Mouse (Mus musculus) liver, embryonic 11.5 days (tissue): ENCODE results near the gene Armcx5. TPM values are rescaled to one million over a fixed set of nuclear protein-coding genes. Genes with fewer than 3 reads are reported as not detected.
"Not testable (repeated sequence)": the region's sequence is repeated elsewhere in the genome, so short reads cannot be mapped to it uniquely, and the experiment has no call there.

ENCODE experiments used
- ATAC-seq: fragments of 200-750 bp; cut with Nextera tagmentation; replicated peaks from 2 replicates; pipeline ENCODE4 v1.8.0; 2017; ENCODE audit warnings: moderate number of reproducible peaks, mild to moderate bottlenecking, moderate TSS enrichment, moderate library complexity; ENCODE audit not compliant: low FRiP score
- DNase-seq: peaks from one replicate; pipeline ENCODE4 v3.0.0-alpha.2; 2017; ENCODE audit warnings: low spot score
- H3K27ac ChIP-seq: fragments of 300-500 bp; sonication (generic); 2 replicates; pipeline ENCODE4 v1.5.1; 2014; ENCODE audit warnings: mild to moderate bottlenecking, low read depth, low read length, control low read depth
- H3K27me3 ChIP-seq: fragments of 300-500 bp; sonication (generic); replicated peaks from 2 replicates; pipeline ENCODE4 v1.6.1; 2014; ENCODE audit warnings: low read length, mixed read lengths; ENCODE audit not compliant: control insufficient read depth, insufficient read depth
- H3K36me3 ChIP-seq: fragments of 300-500 bp; sonication (generic); 2 replicates; pipeline ENCODE4 v1.6.1; 2014; ENCODE audit warnings: mild to moderate bottlenecking, low read length, moderate library complexity, mixed read lengths; ENCODE audit not compliant: control insufficient read depth, insufficient read depth
- H3K4me1 ChIP-seq: fragments of 300-500 bp; sonication (generic); replicated peaks from 2 replicates; pipeline ENCODE4 v1.6.1; 2014; ENCODE audit warnings: low read length, mixed read lengths; ENCODE audit not compliant: control insufficient read depth, insufficient read depth
- H3K4me2 ChIP-seq: fragments of 300-500 bp; sonication (generic); 2 replicates; pipeline ENCODE4 v1.6.1; 2014; ENCODE audit warnings: mild to moderate bottlenecking, control low read depth, moderate library complexity
- H3K4me3 ChIP-seq: fragments of 300-500 bp; sonication (generic); 2 replicates; pipeline ENCODE4 v1.5.1; 2014; ENCODE audit warnings: low read depth, low read length, control low read depth
- H3K9ac ChIP-seq: fragments of 300-500 bp; sonication (generic); 2 replicates; pipeline ENCODE4 v1.6.1; 2014; ENCODE audit warnings: low read depth, low read length, control low read depth
- H3K9me3 ChIP-seq: fragments of 300-500 bp; sonication (generic); 2 replicates; pipeline ENCODE4 v1.6.1; 2016; ENCODE audit warnings: low read length, inconsistent platforms, mixed read lengths; ENCODE audit not compliant: control insufficient read depth
- WGBS: fragments of 180-500 bp; shearing (Covaris S2); extraction: QIAGEN DNeasy Blood & Tissue Kit; methylation state at CpG from one replicate; pipeline ENCODE4 v1.1.7; 2014; 5-methylcytosine and 5-hydroxymethylcytosine counted together
- polyA plus RNA-seq: library from polyadenylated mRNA; unstranded; fragments of >200 nt; fragmentation: Nextera tagmentation; extraction: Ambion mirVana; gene quantifications from 2 replicates; pipeline ENCODE4 v1.2.1, GENCODE M21; 2014

Armcx5 gene
- polyA plus RNA-seq, 1 experiment from 2014 or later: 7.3 TPM

GRCm38 (mm10) chrX:135745376-135745775 is 2.8 kb downstream of the Armcx5 start:
- H3K4me3 ChIP-seq, H3K36me3 ChIP-seq, H3K27ac ChIP-seq, H3K4me1 ChIP-seq, DNase-seq, H3K9me3 ChIP-seq, ATAC-seq, H3K4me2 ChIP-seq, H3K9ac ChIP-seq, H3K27me3 ChIP-seq: not testable (repeated sequence)
- WGBS: 92% methylated on average over 3 of the region's 3 CpGs

GRCm38 (mm10) chrX:135752832-135753231 is 10.3 kb downstream of the Armcx5 start:
- Histone ChIP-seq H3K27me3 (no peaks in the 10 kb centered on the region), H3K36me3 (no peaks in the 10 kb centered on the region), H3K9me3 (no peaks in the 10 kb centered on the region), H3K27ac (no peak overlapping the region), H3K4me1 (no peaks in the 10 kb centered on the region), H3K9ac (no peak overlapping the region), H3K4me2 (no peak overlapping the region), H3K4me3 (no peak overlapping the region)
- ATAC-seq: 0 out of 2 replicates have a peak, but pooled peaks have one; percentile 39
- peak; percentile 37 for DNase-seq
- 4% methylated on average over 2 of the region's 2 CpGs for whole genome bisulfite sequencing

- Histone ChIP-seq H3K9ac (no peak overlapping the region), H3K36me3 (no peaks in the 10 kb centered on the region), H3K4me3 (no peak overlapping the region), H3K27me3 (no peaks in the 10 kb centered on the region), H3K4me1 (no peaks in the 10 kb centered on the region), H3K27ac (no peak overlapping the region), H3K9me3 (no peaks in the 10 kb centered on the region), H3K4me2 (no peak overlapping the region)
- DNase-seq (no peak), ATAC-seq (no peak)
Measured at GRCm38 (mm10) chrX:135761707-135762106, 19.2 kb downstream of the Armcx5 start.

- Histone ChIP-seq H3K9ac (no peak overlapping the region), H3K4me3 (no peak overlapping the region), H3K4me1 (no peaks in the 10 kb centered on the region), H3K27ac (no peak overlapping the region), H3K9me3 (no peaks in the 10 kb centered on the region), H3K36me3 (no peaks in the 10 kb centered on the region), H3K27me3 (no peaks in the 10 kb centered on the region), H3K4me2 (no peak overlapping the region)
- ATAC-seq: peak; percentile 56
- 59% methylated on average over 2 of the region's 3 CpGs for WGBS
- no peak for DNase-seq
Measured at GRCm38 (mm10) chrX:135768043-135768548, 25.6 kb downstream of the Armcx5 start.

- no peak overlapping the region for H3K27ac ChIP-seq
- H3K9me3 ChIP-seq: no peaks in the 10 kb centered on the region
- WGBS: 58% methylated on average over 2 of the region's 2 CpGs
- H3K4me1 ChIP-seq: no peaks in the 10 kb centered on the region
- no peak for DNase-seq
- H3K27me3 ChIP-seq: no peaks in the 10 kb centered on the region
- no peak overlapping the region for H3K9ac ChIP-seq
- H3K4me3 ChIP-seq: no peak overlapping the region
- no peaks in the 10 kb centered on the region for H3K36me3 ChIP-seq
- no peak overlapping the region for H3K4me2 ChIP-seq
- ATAC-seq: no peak; the same call in 1 of the 2 replicates
Measured at GRCm38 (mm10) chrX:135768565-135768964, 26.0 kb downstream of the Armcx5 start.

- Histone ChIP-seq H3K4me1 (no peaks in the 10 kb centered on the region), H3K36me3 (no peaks in the 10 kb centered on the region), H3K9ac (no peak overlapping the region), H3K27me3 (no peaks in the 10 kb centered on the region), H3K4me2 (no peak overlapping the region), H3K27ac (no peak overlapping the region), H3K4me3 (no peak overlapping the region), H3K9me3 (no peaks in the 10 kb centered on the region)
- DNase-seq (no peak), ATAC-seq (no peak)
Measured at GRCm38 (mm10) chrX:135791536-135791935, 49.0 kb downstream of the Armcx5 start.

- no peak overlapping the region for H3K4me3 ChIP-seq
- no peaks in the 10 kb centered on the region for H3K27me3 ChIP-seq
- H3K4me2 ChIP-seq: no peak overlapping the region
- DNase-seq (no peak), ATAC-seq (no peak)
- no peak overlapping the region for H3K9ac ChIP-seq
- H3K27ac ChIP-seq: no peak overlapping the region
- H3K36me3 ChIP-seq: no peaks in the 10 kb centered on the region
- 77% methylated on average over 6 of the region's 6 CpGs for WGBS
- H3K4me1 ChIP-seq: no peaks in the 10 kb centered on the region
- H3K9me3 ChIP-seq: no peaks in the 10 kb centered on the region
Measured at GRCm38 (mm10) chrX:135792326-135792725, 49.8 kb downstream of the Armcx5 start.

GRCm38 (mm10) chrX:135795591-135796304 is 53.2 kb downstream of the Armcx5 start:
- H3K4me3 ChIP-seq: peak overlapping the region; percentile 57
- not testable (repeated sequence) for H3K27me3 ChIP-seq, H3K27ac ChIP-seq, H3K4me1 ChIP-seq, H3K36me3 ChIP-seq, H3K9me3 ChIP-seq
- H3K4me2 ChIP-seq: peak overlapping the region; percentile 70
- 15% methylated on average over 25 of the region's 27 CpGs for WGBS
- H3K9ac ChIP-seq: 0 out of 2 replicates have a peak overlapping the region, but pooled peaks have one; percentile 43
- peak; percentile 44 for DNase-seq
- ATAC-seq: peak; percentile 83
